Mouse (Mus musculus): ENCODE results near the gene Ccdc58. TPM values are rescaled to one million over a fixed set of nuclear protein-coding genes. Genes with fewer than 3 reads are reported as not detected.

Gene Ccdc58
- polyA plus RNA-seq, 1 experiment from 2014 or later: 27.7 TPM

DNA sequence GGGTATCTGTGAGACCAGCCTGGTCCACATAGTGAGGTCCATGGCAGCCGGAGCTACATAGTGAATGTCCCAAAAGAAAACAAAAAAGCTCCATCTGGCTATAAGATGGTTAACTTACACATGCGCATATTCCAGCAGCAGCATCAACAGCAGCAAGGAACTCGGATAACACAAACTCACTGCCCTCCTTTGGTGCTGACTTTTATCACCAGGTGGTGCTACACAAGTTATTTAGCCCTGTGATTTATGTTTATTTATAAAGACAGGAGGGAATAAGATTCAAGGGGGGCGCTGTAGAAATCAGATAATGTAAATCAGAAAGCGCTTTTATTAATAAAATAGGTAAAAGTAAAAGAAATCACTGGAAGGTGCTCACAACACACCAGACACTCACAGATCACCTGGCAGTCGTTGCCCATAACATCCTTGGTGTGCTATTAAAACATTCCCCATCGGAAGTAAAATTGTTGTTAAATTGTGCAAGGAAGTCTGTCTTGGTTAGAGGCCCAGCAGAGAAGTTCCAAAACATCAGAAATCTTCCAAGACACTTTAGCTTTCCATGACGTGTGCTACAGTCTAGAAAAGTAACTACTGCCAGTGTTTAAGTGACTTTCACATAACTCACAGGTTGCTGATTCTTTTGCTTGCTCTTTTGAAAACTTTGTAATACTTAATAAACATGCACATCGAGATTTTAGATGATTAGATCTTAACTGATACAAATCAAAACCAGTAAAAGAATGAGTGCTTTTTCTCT lies 1.5 kb upstream of the Ccdc58 start:
- no peak for ATAC-seq
- H3K27me3 ChIP-seq (ENCODE audit: control insufficient read depth, insufficient read depth, low read depth, low read length): no peaks in the 10 kb centered on the region

DNA sequence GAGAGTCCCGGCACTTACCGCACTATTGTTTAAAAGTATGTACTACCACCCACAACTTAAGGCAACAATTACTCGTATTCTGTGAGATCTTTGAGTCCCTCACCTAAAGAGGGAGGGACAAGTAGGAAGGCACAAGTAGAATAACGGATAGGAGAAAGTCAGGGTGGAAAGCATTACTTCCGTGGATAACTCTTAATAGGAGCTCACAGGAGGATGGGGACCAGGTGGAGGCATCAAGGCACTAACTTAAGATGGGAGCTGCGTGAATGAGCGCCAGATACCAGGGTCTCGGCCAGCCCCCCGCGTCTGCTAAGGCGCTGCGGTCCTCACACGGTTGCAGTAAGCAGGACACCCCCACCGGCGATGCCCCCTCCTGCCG lies 425 bp upstream of the Ccdc58 start:
- Histone ChIP-seq H3K9me3 (replicated peaks; ENCODE audit: control insufficient read depth, low read length, poor library complexity, severe bottlenecking) (no peaks in the 10 kb centered on the region), H3K4me1 (ENCODE audit: control insufficient read depth, insufficient read depth, low read length) (peaks cover 16% of the 10 kb centered on the region), H3K4me2 (ENCODE audit: low read length) (peak overlapping the region; percentile 62), H3K36me3 (ENCODE audit: control insufficient read depth, insufficient read depth, low read length) (no peaks in the 10 kb centered on the region), H3K4me3 (ENCODE audit: low read depth, low read length) (peak overlapping the region; percentile 80), H3K27ac (ENCODE audit: low read length) (peak overlapping the region; percentile 100), H3K9ac (ENCODE audit: low read depth, low read length) (peak overlapping the region; percentile 92), H3K27me3 (ENCODE audit: control insufficient read depth, insufficient read depth, low read depth, low read length) (no peaks in the 10 kb centered on the region)
- ATAC-seq: no peak; the same call in 1 of the 2 replicates
- under 1% methylated on average over 16 of the region's 16 CpGs for WGBS

More for the DNA sequence above, 1.5 kb upstream of the Ccdc58 start:
- H3K27ac ChIP-seq (ENCODE audit: low read length): no peak overlapping the region
- 28% methylated on average over 9 of the region's 9 CpGs for WGBS
- peak overlapping the region; percentile 62 for H3K4me2 ChIP-seq (ENCODE audit: low read length)
- peaks cover 16% of the 10 kb centered on the region for H3K4me1 ChIP-seq (ENCODE audit: control insufficient read depth, insufficient read depth, low read length)
- no peaks in the 10 kb centered on the region for H3K9me3 ChIP-seq (replicated peaks; ENCODE audit: control insufficient read depth, low read length, poor library complexity, severe bottlenecking)
- peak overlapping the region; percentile 11; the same call in 1 of the 2 replicates for H3K4me3 ChIP-seq (ENCODE audit: low read depth, low read length)
- no peak overlapping the region for H3K9ac ChIP-seq (ENCODE audit: low read depth, low read length)
- H3K36me3 ChIP-seq (ENCODE audit: control insufficient read depth, insufficient read depth, low read length): no peaks in the 10 kb centered on the region

DNA sequence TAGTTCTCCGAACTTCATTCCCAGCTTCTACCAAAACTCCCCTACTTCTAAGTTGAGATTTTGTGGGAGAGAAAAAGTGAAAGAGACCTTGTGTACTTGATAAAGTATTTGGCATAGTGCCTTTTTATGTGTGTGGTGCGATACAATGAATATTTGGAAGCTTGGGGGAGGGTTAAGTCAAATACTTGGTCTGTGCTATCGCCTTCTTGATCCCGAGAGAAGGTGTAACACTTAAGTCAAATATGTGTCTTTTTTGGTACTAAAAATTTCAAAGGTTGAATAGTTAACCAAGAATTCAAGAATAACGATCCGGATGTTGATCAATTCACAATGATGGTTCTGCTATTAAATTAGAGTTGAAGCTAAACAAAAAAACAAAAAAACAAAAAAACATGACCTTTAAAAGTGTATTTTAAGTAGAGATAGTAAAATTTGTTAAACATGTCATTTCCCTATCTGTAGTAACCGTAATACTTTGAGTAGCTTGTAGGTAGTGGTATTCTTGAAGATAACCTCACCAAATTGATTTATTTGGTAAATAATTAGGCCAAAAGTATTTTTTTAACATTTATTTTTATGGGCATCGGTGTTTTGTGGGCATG lies 1.0 kb downstream of the Ccdc58 start:
- Histone ChIP-seq H3K4me1 (ENCODE audit: control insufficient read depth, insufficient read depth, low read length) (peaks cover 16% of the 10 kb centered on the region), H3K9me3 (replicated peaks; ENCODE audit: control insufficient read depth, low read length, poor library complexity, severe bottlenecking) (no peaks in the 10 kb centered on the region), H3K4me2 (ENCODE audit: low read length) (peak overlapping the region; percentile 62), H3K9ac (ENCODE audit: low read depth, low read length) (peak overlapping the region; percentile 92), H3K36me3 (ENCODE audit: control insufficient read depth, insufficient read depth, low read length) (no peaks in the 10 kb centered on the region), H3K27ac (ENCODE audit: low read length) (peak overlapping the region; percentile 100), H3K4me3 (ENCODE audit: low read depth, low read length) (peak overlapping the region; percentile 80), H3K27me3 (ENCODE audit: control insufficient read depth, insufficient read depth, low read depth, low read length) (no peaks in the 10 kb centered on the region)
- 30% methylated on average over 8 of the region's 8 CpGs for WGBS
- no peak for ATAC-seq

DNA sequence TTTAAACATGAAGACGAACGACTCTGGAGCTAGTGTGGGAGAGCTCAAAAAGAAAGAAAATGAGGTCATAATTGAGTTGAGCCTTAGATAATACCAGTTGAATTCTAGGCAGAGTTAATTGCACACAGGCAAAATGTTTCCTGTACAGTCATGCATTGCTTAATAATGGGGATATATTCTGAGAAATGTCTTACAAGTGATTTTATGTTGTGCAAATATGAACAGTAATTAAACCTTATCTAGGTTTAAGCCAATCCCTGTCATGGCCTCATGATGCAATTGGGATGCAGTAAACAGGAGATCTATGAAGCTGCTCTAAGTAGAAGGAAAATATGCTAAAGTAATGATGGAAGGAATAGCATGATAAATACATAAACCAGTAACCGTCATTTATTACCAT lies 3.3 kb downstream of the Ccdc58 start:
- Histone ChIP-seq H3K27ac (ENCODE audit: low read length) (no peak overlapping the region), H3K4me1 (ENCODE audit: control insufficient read depth, insufficient read depth, low read length) (peaks cover 7% of the 10 kb centered on the region), H3K9me3 (replicated peaks; ENCODE audit: control insufficient read depth, low read length, poor library complexity, severe bottlenecking) (no peaks in the 10 kb centered on the region), H3K4me3 (ENCODE audit: low read depth, low read length) (no peak overlapping the region), H3K27me3 (ENCODE audit: control insufficient read depth, insufficient read depth, low read depth, low read length) (no peaks in the 10 kb centered on the region), H3K9ac (ENCODE audit: low read depth, low read length) (no peak overlapping the region), H3K36me3 (ENCODE audit: control insufficient read depth, insufficient read depth, low read length) (no peaks in the 10 kb centered on the region), H3K4me2 (ENCODE audit: low read length) (no peak overlapping the region)
- no peak for ATAC-seq
- over 99% methylated on average over 3 of the region's 3 CpGs for WGBS

DNA sequence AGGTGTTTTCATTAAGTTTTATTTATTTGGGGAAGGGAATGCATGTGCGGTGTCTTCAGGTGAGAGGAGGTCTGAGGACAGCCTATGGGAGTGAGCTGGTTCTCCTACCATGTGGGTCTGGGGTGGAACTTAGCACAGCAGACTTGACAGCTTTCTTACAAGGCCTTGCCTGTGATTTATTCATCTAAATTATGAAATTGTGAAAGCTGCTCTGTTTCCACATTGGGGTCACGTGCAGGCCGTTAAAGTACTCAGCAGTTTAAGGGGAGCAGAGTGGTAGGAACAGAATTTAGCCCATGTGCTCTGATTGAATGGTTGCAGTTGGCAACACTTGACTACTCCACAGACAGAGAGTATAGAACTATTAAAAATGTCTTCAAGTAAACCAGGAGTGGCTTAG lies 8.4 kb downstream of the Ccdc58 start:
- H3K4me3 ChIP-seq (ENCODE audit: low read depth, low read length): no peak overlapping the region
- no peak for ATAC-seq
- no peaks in the 10 kb centered on the region for H3K27me3 ChIP-seq (ENCODE audit: control insufficient read depth, insufficient read depth, low read depth, low read length)
- no peak overlapping the region for H3K9ac ChIP-seq (ENCODE audit: low read depth, low read length)
- no peaks in the 10 kb centered on the region for H3K9me3 ChIP-seq (replicated peaks; ENCODE audit: control insufficient read depth, low read length, poor library complexity, severe bottlenecking)
- no peak overlapping the region for H3K4me2 ChIP-seq (ENCODE audit: low read length)
- H3K4me1 ChIP-seq (ENCODE audit: control insufficient read depth, insufficient read depth, low read length): no peaks in the 10 kb centered on the region
- H3K36me3 ChIP-seq (ENCODE audit: control insufficient read depth, insufficient read depth, low read length): 0 out of 2 replicates have a peak, but pooled peaks cover 3% of the 10 kb centered on the region
- 96% methylated on average over 3 of the region's 3 CpGs for WGBS
- no peak overlapping the region for H3K27ac ChIP-seq (ENCODE audit: low read length)

DNA sequence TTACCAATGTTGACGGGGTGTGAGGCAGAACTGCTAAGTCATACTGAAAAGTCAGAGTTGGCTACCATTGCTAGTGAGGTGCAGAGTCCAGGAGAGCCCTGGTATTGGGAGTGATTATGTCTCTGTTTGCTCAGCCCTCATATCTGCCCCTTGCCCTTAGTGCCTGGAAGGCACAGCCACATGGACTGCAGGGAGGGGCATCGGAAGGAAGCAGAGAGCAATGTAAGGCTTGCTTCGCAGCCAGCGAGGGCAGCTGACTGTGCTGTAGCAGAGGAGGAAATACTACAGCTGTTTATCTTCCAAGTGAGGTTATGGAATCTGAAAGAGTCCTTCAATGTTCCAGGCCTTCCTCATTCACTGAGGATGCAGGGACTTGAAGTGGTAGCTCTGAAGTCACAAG lies 16.4 kb downstream of the Ccdc58 start:
- Histone ChIP-seq H3K4me2 (ENCODE audit: low read length) (no peak overlapping the region), H3K4me1 (ENCODE audit: control insufficient read depth, insufficient read depth, low read length) (no peaks in the 10 kb centered on the region), H3K4me3 (ENCODE audit: low read depth, low read length) (no peak overlapping the region), H3K36me3 (ENCODE audit: control insufficient read depth, insufficient read depth, low read length) (peaks cover 9% of the 10 kb centered on the region; the same call in 1 of the 2 replicates), H3K9ac (ENCODE audit: low read depth, low read length) (no peak overlapping the region), H3K27me3 (ENCODE audit: control insufficient read depth, insufficient read depth, low read depth, low read length) (no peaks in the 10 kb centered on the region), H3K27ac (ENCODE audit: low read length) (no peak overlapping the region), H3K9me3 (replicated peaks; ENCODE audit: control insufficient read depth, low read length, poor library complexity, severe bottlenecking) (no peaks in the 10 kb centered on the region)
- WGBS: 91% methylated on average over 4 of the region's 4 CpGs
- no peak for ATAC-seq

DNA sequence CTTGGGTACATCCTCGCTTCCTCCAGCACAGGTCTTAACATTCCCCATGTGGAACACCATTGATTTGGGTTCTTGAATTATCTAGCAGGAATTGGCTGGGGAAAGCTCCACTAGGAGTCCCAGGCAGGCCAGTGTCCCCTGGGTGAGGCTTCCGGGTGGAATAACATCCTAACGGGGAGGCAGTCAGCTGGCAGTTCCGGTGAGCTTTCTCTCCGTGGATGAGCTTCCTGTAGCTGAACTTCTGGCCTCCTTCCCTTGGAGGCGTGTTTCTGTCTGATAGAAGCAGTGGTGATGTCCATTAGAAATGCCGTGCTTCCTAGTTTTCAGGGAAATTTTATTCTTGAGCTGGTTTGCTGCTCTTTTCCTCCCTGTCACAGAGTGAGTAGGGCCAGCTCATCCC lies 17.6 kb downstream of the Ccdc58 start:
- 89% methylated on average over 7 of the region's 7 CpGs for WGBS
- Histone ChIP-seq H3K4me2 (ENCODE audit: low read length) (no peak overlapping the region), H3K36me3 (ENCODE audit: control insufficient read depth, insufficient read depth, low read length) (peaks cover 5% of the 10 kb centered on the region; the same call in 1 of the 2 replicates), H3K27me3 (ENCODE audit: control insufficient read depth, insufficient read depth, low read depth, low read length) (no peaks in the 10 kb centered on the region), H3K9me3 (replicated peaks; ENCODE audit: control insufficient read depth, low read length, poor library complexity, severe bottlenecking) (no peaks in the 10 kb centered on the region), H3K9ac (ENCODE audit: low read depth, low read length) (no peak overlapping the region), H3K4me1 (ENCODE audit: control insufficient read depth, insufficient read depth, low read length) (no peaks in the 10 kb centered on the region), H3K4me3 (ENCODE audit: low read depth, low read length) (no peak overlapping the region), H3K27ac (ENCODE audit: low read length) (no peak overlapping the region)
- ATAC-seq: no peak

DNA sequence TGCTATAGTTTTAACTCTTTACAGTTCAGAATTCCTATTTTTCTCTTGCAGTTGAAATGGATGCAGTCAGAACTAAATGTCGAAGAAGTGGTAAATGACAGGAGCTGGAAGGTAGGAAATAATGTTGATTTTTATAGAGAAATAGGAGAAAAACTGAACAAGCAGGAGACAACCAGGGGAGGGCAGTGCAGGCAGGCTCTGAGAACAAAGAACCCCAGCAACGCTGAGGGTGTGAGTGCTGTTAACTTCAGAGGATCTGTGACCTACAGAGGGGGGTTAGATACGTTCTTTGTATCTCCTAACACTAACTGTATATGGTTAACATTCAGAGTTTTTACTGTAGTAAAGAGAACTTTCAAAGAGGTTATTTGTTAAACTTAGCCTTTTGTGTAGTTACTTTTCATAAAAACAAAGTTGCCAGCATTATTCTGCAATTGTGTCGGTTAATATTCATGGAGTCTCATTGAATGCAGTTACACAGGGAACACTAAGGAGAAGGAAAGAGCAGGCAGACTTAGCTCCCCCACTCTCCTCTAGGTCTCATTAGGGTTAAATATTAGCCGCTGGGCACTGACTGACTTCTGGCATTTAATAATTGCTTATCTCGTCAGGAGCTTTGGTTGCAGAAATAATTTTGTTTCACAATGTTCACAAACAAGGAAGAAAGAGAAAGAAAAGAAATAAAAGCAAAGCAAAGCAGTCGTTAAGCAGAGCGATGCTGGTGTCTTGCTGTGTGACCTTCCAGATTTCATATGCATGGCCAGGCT lies 18.5 kb downstream of the Ccdc58 start:
- Histone ChIP-seq H3K36me3 (ENCODE audit: control insufficient read depth, insufficient read depth, low read length) (peaks cover 5% of the 10 kb centered on the region; the same call in 1 of the 2 replicates), H3K4me1 (ENCODE audit: control insufficient read depth, insufficient read depth, low read length) (no peaks in the 10 kb centered on the region), H3K9ac (ENCODE audit: low read depth, low read length) (no peak overlapping the region), H3K4me2 (ENCODE audit: low read length) (no peak overlapping the region), H3K27ac (ENCODE audit: low read length) (no peak overlapping the region), H3K9me3 (replicated peaks; ENCODE audit: control insufficient read depth, low read length, poor library complexity, severe bottlenecking) (no peaks in the 10 kb centered on the region), H3K4me3 (ENCODE audit: low read depth, low read length) (no peak overlapping the region), H3K27me3 (ENCODE audit: control insufficient read depth, insufficient read depth, low read depth, low read length) (no peaks in the 10 kb centered on the region)
- 70% methylated on average over 8 of the region's 8 CpGs for WGBS
- ATAC-seq: no peak

Data from midbrain, embryonic 16.5 days (tissue).